Mouse (Mus musculus): Measurements from ENCODE around the gene Tmem200b. TPM values are rescaled to one million over a fixed set of nuclear protein-coding genes. Genes with fewer than 3 reads are reported as not detected.

The Tmem200b gene
- polyA plus RNA-seq, 1 experiment, result not detected

DNA sequence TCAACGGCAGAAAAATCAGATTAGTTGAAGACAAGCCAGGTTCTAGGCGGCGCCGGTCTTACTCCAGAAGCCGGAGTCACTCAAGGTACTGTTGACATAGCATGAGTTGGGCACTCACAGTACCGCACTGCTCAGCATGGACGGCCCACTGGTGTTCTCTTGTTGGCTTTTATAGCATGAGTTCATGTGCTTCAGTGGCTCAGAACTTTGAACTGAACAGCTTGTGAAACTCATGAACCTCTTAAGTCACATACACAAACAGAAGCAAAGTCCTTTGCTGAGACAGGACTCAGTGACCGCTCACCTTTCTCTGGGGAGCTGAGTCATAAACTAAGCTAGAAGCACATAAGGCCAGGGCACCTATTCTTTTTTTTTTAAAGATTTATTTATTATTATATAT, 23.8 kb upstream of the Tmem200b start:
- Histone ChIP-seq H3K4me3 (ENCODE audit: insufficient read depth, low read depth, low read length) (no peak overlapping the region), H3K27ac (replicated peaks; ENCODE audit: low read depth, low read length) (no peak overlapping the region), H3K4me1 (ENCODE audit: control insufficient read depth, insufficient read depth, insufficient read length, low read length) (no peaks in the 10 kb centered on the region)

DNA sequence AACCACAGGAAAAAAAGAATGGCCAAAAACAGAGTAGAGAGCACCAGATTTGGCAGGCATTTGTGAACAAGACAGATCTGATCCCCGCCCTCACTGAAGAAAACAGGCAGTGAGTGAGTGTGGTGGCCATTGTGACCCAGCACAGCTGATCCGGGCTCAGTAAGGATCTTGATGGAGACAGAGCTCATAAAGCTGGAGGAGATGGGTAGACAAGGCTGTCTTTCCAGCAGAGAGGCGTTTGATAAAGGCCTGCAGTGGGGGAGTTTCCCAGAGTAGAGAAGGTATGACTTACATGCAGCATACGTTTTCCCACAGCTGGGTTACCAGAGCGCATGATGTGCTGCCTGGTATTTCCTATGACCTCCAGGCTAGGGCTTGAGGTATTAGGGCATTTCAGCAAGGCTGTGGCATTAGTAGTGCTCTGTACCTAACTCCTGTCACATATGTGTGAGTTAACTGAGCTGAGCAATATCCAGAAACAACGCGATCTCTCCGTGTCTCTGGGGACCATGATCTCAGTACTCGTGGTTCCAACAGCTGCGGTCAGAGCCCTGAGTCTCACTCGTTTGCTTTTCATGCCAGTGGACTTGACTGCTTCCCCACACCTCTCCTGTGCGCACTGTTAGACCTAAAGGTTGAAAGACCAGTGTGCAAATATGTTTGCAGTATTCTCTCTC, 22.9 kb upstream of the Tmem200b start:
- Histone ChIP-seq H3K4me1 (ENCODE audit: control insufficient read depth, insufficient read depth, insufficient read length, low read length) (no peaks in the 10 kb centered on the region), H3K4me3 (ENCODE audit: insufficient read depth, low read depth, low read length) (no peak overlapping the region), H3K27ac (replicated peaks; ENCODE audit: low read depth, low read length) (no peak overlapping the region)

DNA sequence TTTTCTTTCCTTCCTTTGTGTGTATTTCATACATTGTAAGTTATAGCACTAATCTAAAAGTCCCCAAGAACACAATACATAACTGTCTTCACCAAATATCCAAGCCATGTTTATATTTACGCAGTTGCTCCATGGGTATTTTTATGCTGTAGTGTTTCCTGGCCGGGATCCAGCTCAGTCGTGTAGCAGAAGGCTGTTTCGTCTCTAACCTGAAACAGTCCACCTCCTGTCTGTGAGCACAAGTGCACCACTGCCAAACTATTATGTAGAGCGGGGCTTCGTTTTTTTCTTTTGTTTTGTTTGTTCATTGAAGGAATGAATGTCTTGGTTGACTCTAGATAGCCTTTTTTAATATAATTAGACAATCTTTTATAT, 22.4 kb upstream of the Tmem200b start:
- no peaks in the 10 kb centered on the region for H3K4me1 ChIP-seq (ENCODE audit: control insufficient read depth, insufficient read depth, insufficient read length, low read length)
- no peak overlapping the region for H3K4me3 ChIP-seq (ENCODE audit: insufficient read depth, low read depth, low read length)
- no peak overlapping the region for H3K27ac ChIP-seq (replicated peaks; ENCODE audit: low read depth, low read length)

DNA sequence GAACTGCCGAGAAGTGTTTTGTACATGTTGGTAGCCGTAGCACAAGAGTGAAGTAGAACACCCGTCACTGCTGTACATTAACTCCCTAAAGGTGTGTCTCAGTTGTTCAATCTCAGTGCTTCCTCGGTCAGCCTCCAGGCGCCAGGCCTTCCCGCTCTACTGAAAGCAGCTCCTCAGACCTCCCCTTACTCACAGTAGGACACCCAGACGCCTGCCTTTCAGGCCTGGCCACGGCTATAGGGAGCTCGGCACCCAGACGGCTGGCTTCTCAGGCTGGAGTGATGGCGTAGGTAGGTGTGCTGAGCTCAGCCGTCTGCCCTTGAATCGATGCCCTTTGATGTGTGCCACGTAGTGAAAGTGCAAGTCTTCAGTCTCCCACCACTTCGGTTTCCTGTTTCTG, 20.5 kb upstream of the Tmem200b start:
- no peaks in the 10 kb centered on the region for H3K4me1 ChIP-seq (ENCODE audit: control insufficient read depth, insufficient read depth, insufficient read length, low read length)
- H3K27ac ChIP-seq (replicated peaks; ENCODE audit: low read depth, low read length), result no peak overlapping the region
- H3K4me3 ChIP-seq (ENCODE audit: insufficient read depth, low read depth, low read length), result no peak overlapping the region

DNA sequence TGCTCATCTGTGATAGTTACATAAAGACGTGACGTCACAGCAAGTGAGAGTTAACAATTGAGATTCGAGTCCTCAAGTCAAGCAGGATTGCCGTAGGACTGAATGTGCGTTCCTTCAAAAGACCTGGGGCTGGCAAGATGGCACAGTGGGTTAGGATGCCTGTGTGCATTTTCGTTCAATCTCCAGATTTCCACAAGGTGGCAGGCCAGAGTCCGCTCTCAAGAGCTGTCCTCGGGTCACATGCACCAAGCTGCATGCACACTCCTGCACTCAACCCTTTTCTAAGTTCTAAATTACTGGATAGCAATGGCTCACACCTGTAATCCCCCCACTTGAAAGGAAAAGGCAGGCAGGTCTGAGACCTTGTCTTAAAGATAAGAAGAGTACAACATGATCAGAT, 17.1 kb upstream of the Tmem200b start:
- H3K4me1 ChIP-seq (ENCODE audit: control insufficient read depth, insufficient read depth, insufficient read length, low read length), result no peaks in the 10 kb centered on the region
- no peak overlapping the region for H3K4me3 ChIP-seq (ENCODE audit: insufficient read depth, low read depth, low read length)
- H3K27ac ChIP-seq (replicated peaks; ENCODE audit: low read depth, low read length), result no peak overlapping the region

DNA sequence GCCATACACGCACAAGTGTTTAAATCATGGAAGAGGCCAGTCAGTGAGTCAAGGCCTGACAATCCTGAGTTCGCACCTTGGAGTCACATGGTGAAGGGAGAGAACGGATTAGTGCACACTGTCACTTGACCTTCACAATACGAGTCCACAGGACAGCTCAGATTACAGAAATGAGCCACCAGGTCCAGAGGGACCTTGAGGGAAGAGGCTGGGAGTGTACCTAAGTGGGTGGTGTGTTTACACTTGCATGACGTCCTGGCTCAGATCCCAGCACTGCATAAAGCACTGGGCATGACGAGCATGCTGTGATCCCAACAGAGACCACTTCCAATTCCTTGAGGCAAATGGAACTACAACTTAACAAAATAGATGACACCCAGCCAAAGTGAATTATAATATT, 15.1 kb upstream of the Tmem200b start:
- H3K27ac ChIP-seq (replicated peaks; ENCODE audit: low read depth, low read length), result no peak overlapping the region
- H3K4me1 ChIP-seq (ENCODE audit: control insufficient read depth, insufficient read depth, insufficient read length, low read length), result no peaks in the 10 kb centered on the region; the same call in 1 of the 2 replicates
- H3K4me3 ChIP-seq (ENCODE audit: insufficient read depth, low read depth, low read length), result no peak overlapping the region

DNA sequence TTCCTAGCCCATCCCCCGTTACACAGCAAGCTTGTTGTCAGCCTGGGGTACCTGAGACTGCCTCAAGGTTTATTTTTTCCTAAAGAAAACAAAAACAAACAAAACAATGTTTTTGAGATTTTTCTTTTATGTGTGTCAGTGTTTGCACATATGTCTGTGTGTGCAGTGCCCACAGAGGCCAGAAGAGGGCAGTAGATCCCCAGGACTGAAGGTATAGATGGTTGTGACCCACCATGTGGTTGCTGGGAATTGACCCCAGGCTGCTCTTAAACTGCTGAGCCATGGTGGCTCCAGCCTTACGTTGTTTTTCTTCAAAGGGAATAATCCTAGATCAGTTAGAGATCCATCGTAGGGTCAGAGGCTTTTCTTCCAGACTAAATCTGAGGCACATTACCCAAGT, 13.7 kb upstream of the Tmem200b start:
- Histone ChIP-seq H3K4me1 (ENCODE audit: control insufficient read depth, insufficient read depth, insufficient read length, low read length) (no peaks in the 10 kb centered on the region; the same call in 1 of the 2 replicates), H3K4me3 (ENCODE audit: insufficient read depth, low read depth, low read length) (no peak overlapping the region), H3K27ac (replicated peaks; ENCODE audit: low read depth, low read length) (no peak overlapping the region)

DNA sequence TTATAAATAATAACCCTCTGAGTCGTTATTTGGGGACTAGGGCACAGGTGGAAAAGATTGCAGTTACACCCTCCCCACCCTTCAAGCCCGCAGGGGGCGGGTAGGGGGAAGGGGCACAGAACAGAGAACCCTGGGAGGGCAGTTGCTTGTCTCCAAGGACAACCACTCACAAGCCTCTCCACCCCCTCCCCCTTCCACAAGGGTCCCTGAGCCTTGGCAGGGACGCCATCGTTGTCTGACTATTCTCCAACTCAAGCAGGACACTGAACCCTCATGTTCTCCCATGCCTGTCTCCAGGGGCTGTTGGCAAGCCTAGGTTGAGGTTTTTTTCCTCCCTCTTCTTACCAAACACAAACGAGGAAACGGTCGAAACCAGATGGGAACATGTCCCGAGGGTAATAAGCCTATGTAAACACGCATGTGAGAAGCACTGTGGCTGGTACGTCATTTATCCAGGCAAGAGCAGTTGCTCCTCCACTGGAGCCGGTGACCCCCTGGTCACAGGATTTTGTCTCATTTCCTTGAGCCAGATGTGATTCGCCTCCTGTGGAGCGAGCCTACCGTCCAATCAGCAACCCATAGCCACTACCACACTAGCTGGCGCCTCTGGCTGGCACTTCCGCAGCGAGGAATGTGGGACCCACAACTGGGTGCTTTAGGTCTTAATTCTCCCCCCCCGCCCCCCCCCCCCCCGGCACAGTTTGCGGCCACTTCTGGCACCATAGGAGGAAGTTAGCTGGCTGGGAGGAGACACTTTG, 11.2 kb upstream of the Tmem200b start:
- Histone ChIP-seq H3K4me1 (ENCODE audit: control insufficient read depth, insufficient read depth, insufficient read length, low read length) (no peaks in the 10 kb centered on the region; the same call in 1 of the 2 replicates), H3K4me3 (ENCODE audit: insufficient read depth, low read depth, low read length) (peak overlapping the region; percentile 18), H3K27ac (replicated peaks; ENCODE audit: low read depth, low read length) (no peak overlapping the region)

DNA sequence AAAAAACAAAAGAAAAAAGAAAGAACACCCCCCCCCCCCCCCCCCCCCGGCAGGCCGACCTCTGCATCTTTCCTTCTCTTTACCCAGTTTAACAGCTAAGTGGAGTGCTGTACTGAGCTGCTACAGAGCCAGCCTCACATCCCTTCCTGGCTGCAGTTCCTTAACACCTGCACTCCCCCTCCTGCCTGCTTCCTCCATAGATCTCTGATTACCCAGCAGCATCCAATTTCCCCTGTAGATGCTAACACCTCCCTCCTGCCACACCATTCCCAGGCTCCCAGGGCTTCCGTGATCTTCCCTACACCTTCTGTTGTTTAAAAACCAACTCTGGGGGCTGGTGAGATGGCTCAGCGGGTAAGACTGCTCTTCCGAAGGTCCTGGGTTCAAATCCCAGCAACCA, 10.1 kb upstream of the Tmem200b start:
- Histone ChIP-seq H3K4me3 (ENCODE audit: insufficient read depth, low read depth, low read length) (no peak overlapping the region), H3K4me1 (ENCODE audit: control insufficient read depth, insufficient read depth, insufficient read length, low read length) (no peaks in the 10 kb centered on the region; the same call in 1 of the 2 replicates)

DNA sequence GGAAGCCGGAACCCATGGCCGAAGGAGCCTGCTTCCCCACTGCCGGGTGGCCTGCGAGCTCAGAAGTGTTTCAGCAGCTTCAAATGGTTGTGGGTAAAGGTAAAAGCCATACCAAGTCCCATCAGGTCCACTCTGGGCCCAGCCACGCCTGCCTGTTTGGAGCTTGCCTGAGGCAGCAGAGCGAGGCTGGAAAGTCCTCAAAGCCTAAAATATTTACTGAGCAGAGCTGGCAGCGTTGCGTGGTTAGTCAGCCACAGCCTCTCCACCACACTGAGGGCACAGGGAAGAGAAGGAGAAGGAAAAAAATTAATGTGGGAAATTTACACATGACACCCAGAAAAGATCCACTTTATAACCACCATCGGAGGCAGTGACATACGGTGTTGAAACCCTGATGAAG, 8.0 kb upstream of the Tmem200b start:
- Histone ChIP-seq H3K27ac (replicated peaks; ENCODE audit: low read depth, low read length) (no peak overlapping the region), H3K4me3 (ENCODE audit: insufficient read depth, low read depth, low read length) (no peak overlapping the region), H3K4me1 (ENCODE audit: control insufficient read depth, insufficient read depth, insufficient read length, low read length) (no peaks in the 10 kb centered on the region; the same call in 1 of the 2 replicates)

More for the DNA sequence above, 10.1 kb upstream of the Tmem200b start:
- H3K27ac ChIP-seq (replicated peaks; ENCODE audit: low read depth, low read length), result no peak overlapping the region

DNA sequence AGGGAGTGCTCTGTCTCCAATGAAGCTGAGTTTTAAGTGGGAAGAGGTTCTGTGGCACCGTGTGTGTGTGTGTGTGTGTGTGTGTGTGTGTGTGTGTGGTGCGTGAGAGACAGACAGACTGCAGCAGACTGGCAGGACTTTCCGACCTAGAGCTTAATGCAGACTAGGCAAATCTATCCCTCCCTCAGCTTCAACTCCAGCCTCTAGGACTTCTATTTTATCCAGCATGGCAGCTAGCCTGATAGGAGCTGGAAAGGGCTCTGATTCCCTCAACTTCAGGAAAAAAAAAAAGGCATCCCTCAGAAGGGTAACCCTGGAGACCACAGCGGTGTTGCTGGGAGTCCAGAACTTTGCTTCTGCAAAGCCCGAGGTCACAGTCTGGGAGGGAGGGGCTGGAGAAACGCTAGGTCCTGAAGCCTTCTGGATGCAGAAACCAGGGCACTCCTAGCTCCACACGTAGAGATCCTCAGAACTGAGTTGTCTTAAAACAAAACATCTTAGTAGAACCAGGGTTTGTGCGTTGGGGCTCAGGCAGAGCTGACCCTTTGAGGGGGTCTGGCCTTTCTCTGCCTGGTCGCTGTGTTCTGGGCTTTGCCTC, 7.4 kb upstream of the Tmem200b start:
- no peak overlapping the region for H3K27ac ChIP-seq (replicated peaks; ENCODE audit: low read depth, low read length)
- H3K4me3 ChIP-seq (ENCODE audit: insufficient read depth, low read depth, low read length), result no peak overlapping the region
- no peaks in the 10 kb centered on the region; the same call in 1 of the 2 replicates for H3K4me1 ChIP-seq (ENCODE audit: control insufficient read depth, insufficient read depth, insufficient read length, low read length)

DNA sequence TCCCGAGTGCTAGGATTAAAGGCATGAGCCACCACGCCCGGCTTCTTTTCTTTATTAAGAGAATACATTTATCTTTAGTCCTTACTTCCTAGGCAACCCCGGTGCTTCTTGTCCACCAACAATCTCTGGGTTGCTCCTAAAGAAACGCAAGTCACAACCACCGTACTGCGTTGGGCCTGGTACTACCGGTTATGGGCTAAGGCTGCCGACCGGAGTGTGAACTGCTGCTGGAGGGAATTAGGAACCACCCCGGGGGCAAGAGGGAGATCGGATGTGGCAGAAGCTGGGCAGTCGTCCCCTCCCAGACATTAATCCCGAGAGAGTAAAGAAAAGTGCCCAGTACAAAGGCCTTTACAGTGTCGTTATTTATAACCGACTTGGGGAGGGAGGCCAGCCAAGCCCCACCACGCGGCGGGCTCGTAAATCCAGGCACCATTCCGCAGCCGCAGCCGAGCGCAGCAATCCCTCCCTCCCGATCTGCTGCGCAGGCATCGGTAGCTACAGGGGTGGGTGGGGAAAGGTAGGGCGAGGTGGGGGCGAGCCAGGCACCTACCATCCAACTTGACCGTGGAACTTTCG, 6.6 kb upstream of the Tmem200b start:
- H3K4me1 ChIP-seq (ENCODE audit: control insufficient read depth, insufficient read depth, insufficient read length, low read length), result no peaks in the 10 kb centered on the region; the same call in 1 of the 2 replicates
- H3K4me3 ChIP-seq (ENCODE audit: insufficient read depth, low read depth, low read length), result no peak overlapping the region
- H3K27ac ChIP-seq (replicated peaks; ENCODE audit: low read depth, low read length), result no peak overlapping the region

DNA sequence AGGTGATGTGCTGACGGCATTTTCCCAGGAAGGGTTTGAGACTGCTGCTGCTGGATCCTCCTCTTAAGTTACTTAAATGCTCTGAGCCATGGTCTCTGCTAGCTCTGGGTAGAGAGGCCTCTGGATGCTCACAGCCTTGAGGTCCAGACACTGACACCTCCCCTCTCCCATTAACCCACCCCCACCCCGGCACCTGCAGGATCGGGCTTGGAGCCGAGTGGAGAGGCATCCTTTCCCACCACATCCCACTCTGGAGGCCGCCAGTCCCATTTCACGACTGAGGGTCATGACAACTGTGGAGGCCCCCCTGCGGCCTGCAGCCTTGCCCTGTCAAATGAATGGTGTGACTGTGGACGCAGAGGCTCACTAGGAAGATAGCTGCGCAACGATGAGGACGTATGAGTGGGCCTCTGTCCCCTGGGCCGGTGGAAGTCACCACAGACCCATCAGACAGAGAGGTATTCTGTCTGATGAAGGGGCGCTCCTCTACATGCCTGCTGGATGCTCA, 5.7 kb upstream of the Tmem200b start:
- Histone ChIP-seq H3K4me3 (ENCODE audit: insufficient read depth, low read depth, low read length) (no peak overlapping the region), H3K27ac (replicated peaks; ENCODE audit: low read depth, low read length) (no peak overlapping the region), H3K4me1 (ENCODE audit: control insufficient read depth, insufficient read depth, insufficient read length, low read length) (no peaks in the 10 kb centered on the region)

DNA sequence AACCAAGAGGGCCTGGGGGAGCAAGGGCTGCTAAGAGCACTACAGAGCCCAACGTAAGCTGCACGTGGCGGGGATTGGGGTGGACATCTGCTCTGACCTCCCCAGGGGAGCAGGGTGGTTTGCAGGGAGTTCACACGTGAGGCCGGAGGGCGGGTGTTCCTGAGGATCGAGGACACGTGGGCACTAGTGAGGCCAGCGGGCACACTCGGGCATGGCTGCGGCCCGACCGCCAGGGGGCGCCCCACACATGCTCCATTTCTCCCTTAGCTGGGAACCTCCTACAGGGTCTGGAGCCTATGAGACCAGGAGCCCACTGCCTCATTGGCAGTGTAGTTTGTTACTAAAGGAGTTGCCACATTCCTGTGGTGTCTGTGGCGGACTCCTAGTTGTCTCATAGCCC, 5.1 kb upstream of the Tmem200b start:
- no peak overlapping the region for H3K27ac ChIP-seq (replicated peaks; ENCODE audit: low read depth, low read length)
- H3K4me3 ChIP-seq (ENCODE audit: insufficient read depth, low read depth, low read length), result no peak overlapping the region
- H3K4me1 ChIP-seq (ENCODE audit: control insufficient read depth, insufficient read depth, insufficient read length, low read length), result no peaks in the 10 kb centered on the region

DNA sequence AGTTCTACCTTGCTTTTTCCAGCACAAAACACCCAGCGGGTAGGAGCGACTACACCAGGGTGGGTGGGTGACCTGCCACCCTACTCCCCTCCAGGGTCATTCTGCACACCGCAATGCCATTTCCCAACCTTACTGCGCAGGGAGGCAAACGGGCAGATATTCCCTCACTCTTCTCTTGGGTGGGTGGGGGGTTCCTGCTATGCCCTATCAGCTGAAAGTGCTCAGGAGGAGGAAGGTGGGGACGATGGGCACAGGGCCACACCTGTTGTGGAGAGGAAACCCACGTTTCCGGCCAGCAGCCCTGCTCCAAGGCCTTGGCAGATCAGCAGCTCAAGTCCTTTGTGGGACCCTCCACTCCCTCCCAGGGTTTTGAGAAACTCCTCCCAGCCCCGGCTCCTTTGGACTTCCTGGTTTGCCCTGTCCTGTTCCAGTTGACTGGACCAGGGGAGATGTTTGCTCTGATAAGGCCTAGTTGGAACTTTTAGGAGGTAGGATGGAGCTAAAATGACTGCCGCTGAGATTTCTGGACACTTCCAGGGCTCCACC, 4.5 kb upstream of the Tmem200b start:
- Histone ChIP-seq H3K4me1 (ENCODE audit: control insufficient read depth, insufficient read depth, insufficient read length, low read length) (0 out of 2 replicates have a peak, but pooled peaks cover under 1% of the 10 kb centered on the region), H3K4me3 (ENCODE audit: insufficient read depth, low read depth, low read length) (no peak overlapping the region), H3K27ac (replicated peaks; ENCODE audit: low read depth, low read length) (no peak overlapping the region)

All from brown adipose tissue, adult 24 weeks (tissue).